ENCODE assay signal across 8 mouse cellular contexts in the genomic region with DNA sequence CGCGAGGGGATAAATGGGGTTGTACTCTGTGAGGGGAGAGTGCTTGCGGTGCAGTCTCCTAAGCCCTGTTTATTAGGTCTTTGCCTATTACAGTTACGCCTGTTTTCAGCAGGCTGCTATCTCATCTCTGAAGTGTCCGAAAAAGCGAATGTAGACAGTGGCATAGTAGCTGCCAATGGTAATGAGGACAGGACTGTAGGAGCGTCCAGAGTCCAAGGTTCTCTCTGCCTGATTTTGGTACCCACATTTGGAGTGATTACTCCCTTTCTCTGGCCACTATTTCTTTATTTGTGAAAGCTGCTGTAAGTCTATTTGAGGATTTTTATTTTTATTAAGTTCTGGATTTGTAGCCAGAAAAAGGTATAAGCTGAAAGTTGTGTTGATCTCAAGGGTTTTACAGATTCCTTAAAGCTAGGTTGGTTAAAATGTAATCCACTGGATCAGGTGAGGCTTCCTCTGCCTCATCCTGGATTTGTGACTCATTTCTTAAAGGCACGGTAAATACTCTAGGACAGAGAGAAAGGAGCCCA. TPM values are rescaled to one million over a fixed set of nuclear protein-coding genes. Genes with fewer than 3 reads are reported as not detected.
A peak's percentile ranks its signal among the peaks of the same experiment; 100 is the strongest.
DNase-seq lines count a peak whose midpoint lies in the region; ATAC-seq and TF ChIP-seq lines count a peak whose summit lies in the region.

A gene (minus strand): TSS at position 153 of the 530 bp plus-strand sequence.

- H3K9ac ChIP-seq in forebrain, embryonic 13.5 days = peak within 1 kb of the TSS; percentile 50
- H3K9ac ChIP-seq in hindbrain, embryonic 12.5 days = 0 out of 2 replicates have a peak within 1 kb of the TSS, but pooled peaks have one; percentile 27

- peak within 1 kb of the TSS; percentile 33 for H3K4me2 ChIP-seq in forebrain, embryonic 13.5 days
- peak within 1 kb of the TSS; percentile 39 for H3K4me2 ChIP-seq in hindbrain, embryonic 12.5 days (replicated peaks)
- H3K4me2 ChIP-seq in myocyte (ENCODE audit: low read depth) = peak within 1 kb of the TSS; percentile 32

- DNase-seq in urinary bladder, adult 2 months (ENCODE audit: low spot score) = no peak
- DNase-seq in urinary bladder, postnatal 25 days (ENCODE audit: low spot score) = no peak
- DNase-seq in left cerebral cortex, postnatal 25 days (ENCODE audit: low spot score in 2 of 2) = no peak
- no peak for DNase-seq in T-cell, adult 2 months (ENCODE audit: low spot score)
- no peak for DNase-seq in right cerebral cortex, postnatal 25 days

- no peaks in the 10 kb centered on the region for H3K36me3 ChIP-seq in forebrain, embryonic 13.5 days (ENCODE audit: poor library complexity, severe bottlenecking)
- H3K36me3 ChIP-seq in hindbrain, embryonic 12.5 days = no peaks in the 10 kb centered on the region
- no peaks in the 10 kb centered on the region for H3K36me3 ChIP-seq in myocyte (ENCODE audit: control insufficient read depth, insufficient read depth)

- H3K9me3 ChIP-seq in forebrain, embryonic 13.5 days (replicated peaks) = no peaks in the 10 kb centered on the region
- no peaks in the 10 kb centered on the region for H3K9me3 ChIP-seq in hindbrain, embryonic 12.5 days (replicated peaks)

- 12% methylated on average over 8 of the region's 8 CpGs for WGBS in forebrain, embryonic 13.5 days
- WGBS in hindbrain, embryonic 12.5 days = 18% methylated on average over 8 of the region's 8 CpGs

- peaks cover 48% of the 10 kb centered on the region for H3K27me3 ChIP-seq in forebrain, embryonic 13.5 days
- peaks cover 41% of the 10 kb centered on the region for H3K27me3 ChIP-seq in hindbrain, embryonic 12.5 days
- H3K27me3 ChIP-seq in myocyte (ENCODE audit: control insufficient read depth, insufficient read depth, insufficient read length) = peaks cover 35% of the 10 kb centered on the region

- H3K27ac ChIP-seq in forebrain, embryonic 13.5 days = no peak within 1 kb of the TSS
- H3K27ac ChIP-seq in hindbrain, embryonic 12.5 days = no peak within 1 kb of the TSS

- no peak for TF ChIP-seq POLR2A in myocyte (IDR thresholded peaks at IDR 0.05; ENCODE audit: insufficient read length, low read depth)

- peak within 1 kb of the TSS; percentile 10 for H3K4me3 ChIP-seq in forebrain, embryonic 13.5 days
- H3K4me3 ChIP-seq in hindbrain, embryonic 12.5 days = no peak within 1 kb of the TSS
- H3K4me3 ChIP-seq in myocyte = no peak within 1 kb of the TSS

- H3K79me2 ChIP-seq in myocyte (ENCODE audit: control insufficient read depth, insufficient read depth) = peaks cover 13% of the 10 kb centered on the region

- H3K4me1 ChIP-seq in forebrain, embryonic 13.5 days = peaks cover 13% of the 10 kb centered on the region
- H3K4me1 ChIP-seq in hindbrain, embryonic 12.5 days = peaks cover 11% of the 10 kb centered on the region

- intact Hi-C loops in left cerebral cortex, postnatal 25 days (cut with DNase I) = no loop called here

- no peak within 1 kb of the TSS for H3ac ChIP-seq in myocyte (ENCODE audit: control insufficient read depth, insufficient read length)

- ATAC-seq in forebrain, embryonic 13.5 days = no peak
- no peak for ATAC-seq in hindbrain, embryonic 12.5 days (ENCODE audit: low FRiP score)

TF ChIP-seq in myocyte, 11 proteins besides CTCF, POLR2A, EP300 and RAD21:
- no peak for TF ChIP-seq POLR2AphosphoS2 (IDR thresholded peaks at IDR 0.05; ENCODE audit: insufficient read length, low read depth)
- no peak for TF ChIP-seq E2F4 (IDR thresholded peaks at IDR 0.05; ENCODE audit: insufficient read depth)
- TF ChIP-seq MYOD1 (IDR thresholded peaks at IDR 0.05; ENCODE audit: control insufficient read depth in 1 of 3, insufficient read length in 2 of 3, low read depth in 2 of 3) = no peak

RNA-seq across cellular contexts. Expression of the gene that starts here (rescaled TPM):
- 44.8 and 54.0 TPM in 2 replicates for polyA plus RNA-seq in urinary bladder, adult 2 months (2012; rRNA removed)
- 101 and 109 TPM in 2 replicates for polyA plus RNA-seq in forebrain, embryonic 13.5 days (2015; fragmentation: Nextera tagmentation; extraction: Ambion mirVana)
- polyA plus RNA-seq in hindbrain, embryonic 12.5 days (2016; fragmentation: Nextera tagmentation; extraction: Ambion mirVana) = 92.0 and 97.1 TPM in 2 replicates
- total RNA-seq in left cerebral cortex, postnatal 25 days (2021) = 10 to 100 TPM; 33.3 to 38.0 TPM
- polyA plus RNA-seq in myocyte (2012; fragmentation: generic; extraction: Trizol) = 27.2 TPM
